Mouse (Mus musculus): ENCODE measurements around the gene Plb1.

DNA sequence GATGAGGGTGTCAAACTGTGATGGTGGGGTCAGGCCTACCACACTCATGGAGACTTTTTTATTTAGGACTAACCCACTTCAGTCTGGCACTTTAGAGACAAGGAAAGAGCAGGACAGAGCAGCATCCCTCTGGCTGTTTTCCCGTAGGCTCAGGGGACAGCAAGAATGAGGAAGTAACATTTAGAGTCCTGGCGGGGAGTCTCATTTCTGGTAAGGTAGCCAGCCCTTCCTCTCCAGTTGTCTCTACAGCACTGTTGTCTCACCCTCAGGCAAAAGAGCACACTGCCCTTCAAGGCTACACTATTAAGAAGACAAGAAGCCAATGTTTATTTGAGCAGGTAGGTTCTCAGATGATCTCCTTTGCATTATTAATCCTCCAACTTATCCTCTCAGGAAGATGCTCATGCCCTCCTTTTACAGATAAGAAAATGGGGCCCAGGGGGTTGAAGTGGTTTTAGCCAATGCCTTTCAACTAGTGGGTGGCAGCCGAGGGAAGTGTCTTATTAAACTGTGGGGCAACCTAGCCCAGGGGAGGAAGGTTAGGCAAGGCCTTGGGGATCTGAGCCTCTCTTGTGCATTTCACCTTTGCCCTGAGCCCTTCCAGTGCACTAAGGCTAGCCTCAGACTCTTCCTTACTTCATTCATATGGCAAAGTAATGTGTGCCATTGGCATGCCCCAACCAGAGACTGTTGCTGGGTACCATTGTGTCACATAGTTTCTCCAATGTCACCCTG lies 178.6 kb downstream of the Plb1 start:
- TF ChIP-seq MAX (IDR thresholded peaks at IDR 0.05) (no peak), CTCF (IDR thresholded peaks at IDR 0.05; ENCODE audit: control insufficient read depth, insufficient read depth, insufficient read length) (no peak), FOSL1 (IDR thresholded peaks at IDR 0.05; ENCODE audit: insufficient read depth, low read length, poor library complexity, severe bottlenecking) (no peak), CEBPB (IDR thresholded peaks at IDR 0.05; ENCODE audit: low read depth) (no peak), USF1 (IDR thresholded peaks at IDR 0.05; ENCODE audit: low read depth) (no peak), MYOG (IDR thresholded peaks at IDR 0.05; ENCODE audit: control insufficient read depth, extremely low read depth, insufficient read length) (no peak), MYOD1 (IDR thresholded peaks at IDR 0.05; ENCODE audit: control insufficient read depth, insufficient read length, low read depth) (no peak)

Measured in C2C12 (cell line).